Mouse (Mus musculus): ENCODE results near the gene 1700028J19Rik. TPM values are rescaled to one million over a fixed set of nuclear protein-coding genes. Genes with fewer than 3 reads are reported as not detected.

Gene 1700028J19Rik
- polyA plus RNA-seq (2012; ENCODE audit: low replicate concordance), result 0.10 TPM in 1 of 2 replicates, not detected in the other

DNA sequence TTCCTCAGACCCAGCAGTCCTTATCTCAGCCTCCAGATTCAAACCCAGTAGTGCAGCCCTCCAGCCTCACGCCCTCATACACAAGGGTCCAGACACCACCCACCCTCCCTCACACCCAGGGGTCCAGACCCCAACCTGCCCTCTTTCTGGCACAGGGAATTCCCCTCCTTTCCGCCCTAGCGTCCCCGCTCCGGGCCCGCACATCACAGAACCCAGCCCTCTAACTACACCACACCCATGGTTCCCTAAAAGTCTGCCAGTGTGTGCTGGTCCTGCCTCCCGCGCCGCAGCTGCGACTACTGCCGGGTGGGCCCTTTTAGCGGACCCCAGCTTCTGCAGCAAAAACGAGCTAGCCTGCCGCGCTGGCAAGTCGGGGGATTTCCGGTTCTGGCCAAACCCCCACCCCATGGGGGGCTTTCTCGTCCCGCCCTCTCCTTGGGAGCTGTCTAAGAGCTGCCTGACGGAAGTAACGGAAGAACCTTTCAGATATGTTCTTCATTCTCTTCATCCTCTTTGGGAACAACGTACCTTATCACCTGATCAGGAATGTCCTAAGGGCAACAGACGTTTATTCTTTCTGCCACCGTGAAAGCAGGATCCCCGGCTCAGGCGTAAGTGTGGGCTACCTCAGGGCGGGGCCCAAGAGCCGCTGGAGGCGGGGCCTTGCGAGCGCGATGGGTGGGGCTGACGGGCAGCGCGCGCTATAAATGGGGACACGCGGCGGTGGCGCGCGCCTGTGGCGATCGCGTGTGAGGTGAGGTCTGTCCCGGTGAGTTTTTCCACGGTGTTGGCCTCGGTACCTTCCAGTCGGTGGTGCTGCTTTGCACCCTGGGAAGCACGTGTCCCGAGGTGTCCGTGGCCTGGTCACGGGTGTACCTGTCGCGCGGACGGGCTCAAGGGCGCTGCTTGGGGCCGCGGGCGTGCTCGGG, at the start of gene 1700028J19Rik, which contains the start of gene 2410002F23Rik:
Gene 1700028J19Rik, minus strand, starts transcription at position 641 of the 929 bp plus-strand sequence.
Gene 2410002F23Rik, plus strand, starts transcription at position 668 of the 929 bp plus-strand sequence.

DNA sequence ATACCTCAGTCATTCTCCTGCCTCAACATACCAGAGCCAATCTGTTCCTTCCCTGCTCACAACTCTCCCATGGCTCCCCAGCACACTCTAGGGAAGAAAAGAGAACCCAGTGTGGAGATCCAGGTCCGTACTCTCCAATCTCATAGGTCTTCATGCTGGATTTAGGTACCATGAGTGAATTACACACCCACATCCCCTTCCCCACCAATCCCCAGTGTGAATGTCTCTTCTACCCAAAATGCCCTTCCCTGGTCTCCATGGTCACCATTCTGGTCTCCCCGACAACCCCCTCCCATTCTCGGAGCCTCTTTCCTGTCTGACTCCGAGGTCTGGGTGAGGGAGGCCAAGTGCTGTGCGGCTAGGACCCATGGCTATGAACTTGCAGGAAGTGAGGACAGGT, 14.7 kb upstream of the 1700028J19Rik start, which contains the start of gene Gm15517:
Gene Gm15517, plus strand, starts transcription at position 301 of the 400 bp plus-strand sequence.

DNA sequence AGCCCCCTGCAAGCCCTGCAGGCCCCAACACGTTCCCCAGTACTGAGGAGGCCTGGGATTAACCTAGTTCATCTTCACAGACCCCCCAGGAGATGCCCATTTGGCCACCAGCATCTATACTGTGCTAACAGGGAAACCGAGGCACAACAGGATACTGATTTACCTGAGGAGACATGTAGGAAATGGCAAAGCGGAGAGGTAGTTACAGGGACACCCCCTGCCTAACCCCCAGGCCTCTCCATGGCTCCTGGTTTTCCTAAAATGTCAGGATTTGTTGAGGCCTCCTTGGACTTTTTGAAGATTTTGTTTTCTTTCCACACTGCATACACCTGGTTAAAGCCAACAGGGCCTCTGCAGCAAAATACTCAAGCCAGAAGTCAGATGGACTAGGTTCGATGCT, 10.8 kb upstream of the 1700028J19Rik start, which contains the start of gene Acp4:
Gene Acp4, minus strand, starts transcription at position 101 of the 400 bp plus-strand sequence.

DNA sequence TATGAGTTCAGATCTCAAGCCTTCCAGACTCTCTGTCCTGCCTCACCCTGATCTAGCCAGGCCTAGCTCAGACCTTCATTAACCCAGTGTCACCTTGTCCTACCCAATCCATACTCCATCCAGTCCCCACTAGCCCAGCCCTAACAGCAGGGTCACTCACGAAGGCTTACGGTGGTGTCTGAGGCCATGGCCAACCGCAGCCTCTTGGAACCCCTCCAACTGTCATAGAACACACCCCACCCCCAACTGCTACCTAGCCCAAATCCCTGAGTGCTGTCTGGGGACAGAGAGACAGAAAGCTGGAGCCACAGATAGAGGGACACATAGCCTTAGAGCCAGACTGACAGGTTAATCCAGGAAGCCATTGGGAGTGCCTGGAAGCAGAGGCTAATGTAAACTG, 10.6 kb downstream of the 1700028J19Rik start, which contains the start of gene Gm36864:
Gene Gm36864, plus strand, starts transcription at position 269 of the 400 bp plus-strand sequence.

DNA sequence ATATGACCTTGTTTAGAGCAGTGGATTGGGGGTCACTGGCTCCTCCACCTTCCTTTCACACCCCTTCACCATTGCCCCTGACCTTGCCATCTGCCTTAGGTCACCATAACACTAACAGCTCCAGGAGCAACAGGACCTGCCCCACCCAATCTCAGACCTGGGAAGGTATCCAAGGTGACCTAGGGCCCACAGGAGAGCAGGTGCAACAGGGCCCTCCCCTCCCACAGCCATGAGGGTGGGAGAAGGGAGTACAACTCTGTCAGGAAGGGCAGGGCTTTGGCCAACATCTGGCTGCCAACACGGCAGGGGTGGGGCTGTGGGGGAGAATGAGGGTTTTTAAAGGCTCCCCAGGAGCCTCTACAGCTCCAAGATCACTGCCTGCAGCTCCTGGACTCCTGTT, 21.4 kb downstream of the 1700028J19Rik start, which contains the start of gene Klk1:
Gene Klk1, plus strand, starts transcription at position 285 of the 400 bp plus-strand sequence.

DNA sequence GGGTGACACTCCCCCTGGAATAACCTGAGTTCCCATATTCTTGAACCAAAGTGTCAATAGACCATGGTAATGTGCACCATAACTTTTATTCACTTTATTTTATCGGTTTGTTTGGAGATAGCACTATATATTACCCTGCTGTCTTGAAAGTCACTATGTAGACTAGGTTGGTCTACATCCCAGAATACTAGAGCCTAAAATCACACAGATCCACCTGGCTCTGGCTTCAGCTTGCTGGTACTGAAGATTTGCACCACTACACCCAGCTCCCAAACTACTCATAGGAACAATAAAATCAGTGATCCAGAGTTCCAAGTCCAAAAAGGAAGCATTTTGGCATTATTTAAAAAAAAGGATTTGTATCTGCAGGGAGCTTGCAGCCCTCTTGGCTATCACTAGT, 30.9 kb downstream of the 1700028J19Rik start, which contains the start of gene Klk1b5:
Gene Klk1b5, plus strand, starts transcription at position 301 of the 400 bp plus-strand sequence.

DNA sequence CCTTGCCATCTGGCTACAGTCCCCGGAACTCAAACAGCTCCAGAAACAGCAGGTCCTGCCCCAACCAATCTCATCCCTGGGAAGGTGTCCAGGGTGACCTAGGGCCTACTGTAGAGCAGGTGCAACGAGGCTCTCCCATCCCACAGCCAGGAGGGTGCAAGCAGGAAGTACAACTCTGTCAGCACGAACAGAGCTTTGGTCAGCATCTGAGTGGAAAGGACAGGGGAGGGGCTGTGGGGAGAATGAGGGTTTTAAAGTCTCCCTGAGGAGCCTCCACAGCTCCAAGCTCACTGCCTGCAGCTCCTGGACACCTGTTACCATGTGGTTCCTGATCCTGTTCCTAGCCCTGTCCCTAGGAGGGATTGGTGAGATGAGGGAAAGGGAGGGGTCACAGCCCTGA, 39.4 kb downstream of the 1700028J19Rik start, which contains the start of gene Klk1b4:
Gene Klk1b4, plus strand, starts transcription at position 301 of the 400 bp plus-strand sequence.

DNA sequence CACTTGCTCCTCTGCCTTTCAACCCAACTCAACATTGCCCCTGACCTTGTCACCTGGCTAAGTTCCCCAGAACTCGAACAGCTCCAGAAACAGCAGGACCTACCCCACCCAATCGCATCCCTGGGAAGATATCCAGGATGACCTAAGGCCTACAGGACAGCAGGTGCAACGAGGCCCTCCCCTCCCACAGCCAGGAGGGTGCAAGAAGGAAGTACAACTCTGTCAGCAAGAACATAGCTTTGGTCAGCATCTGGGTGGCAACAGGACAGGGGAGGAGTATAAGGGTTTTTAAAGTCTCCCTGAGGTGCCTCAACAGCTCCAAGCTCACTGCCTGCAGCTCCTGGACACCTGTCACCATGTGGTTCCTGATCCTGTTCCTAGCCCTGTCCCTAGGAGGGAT, 48.6 kb downstream of the 1700028J19Rik start, which contains the start of gene Klk1b3:
Gene Klk1b3, plus strand, starts transcription at position 301 of the 400 bp plus-strand sequence.

DNA sequence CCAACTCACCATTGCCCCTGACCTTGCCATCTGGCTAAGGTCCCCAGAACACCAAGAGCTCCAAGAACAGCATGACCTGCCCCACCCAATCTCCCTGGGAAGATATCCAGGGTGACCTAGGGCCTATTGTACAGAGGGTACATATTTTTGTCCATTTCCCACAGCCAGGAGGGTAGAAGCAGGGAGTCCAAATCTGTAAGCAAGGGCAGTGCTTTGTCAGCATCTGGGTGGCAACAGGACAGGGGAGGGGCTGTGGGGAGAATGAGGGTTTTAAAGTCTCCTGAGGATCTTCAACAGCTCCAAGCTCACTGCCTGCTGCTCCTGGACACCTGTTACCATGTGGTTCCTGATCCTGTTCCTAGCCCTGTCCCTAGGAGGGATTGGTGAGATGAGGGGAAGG, 58.6 kb downstream of the 1700028J19Rik start, which contains the start of gene Klk1b24:
Gene Klk1b24, plus strand, starts transcription at position 301 of the 400 bp plus-strand sequence.

Other genes starting within 250 kb of the 1700028J19Rik start
- gene Klk1b26, start 234.5 kb downstream of the 1700028J19Rik start, polyA plus RNA-seq (2012; ENCODE audit: low replicate concordance), result not detected in 2 replicates
- 3.6 and 5.5 TPM in 2 replicates for gene Klk1b27, start 194.4 kb downstream of the 1700028J19Rik start, polyA plus RNA-seq (2012; ENCODE audit: low replicate concordance)
- not detected in 2 replicates for gene Klk1b21, start 144.4 kb downstream of the 1700028J19Rik start, polyA plus RNA-seq (2012; ENCODE audit: low replicate concordance)
- gene Klk1b22, start 134.0 kb downstream of the 1700028J19Rik start, polyA plus RNA-seq (2012; ENCODE audit: low replicate concordance), result not detected in 2 replicates
- gene Klk1b16, start 109.9 kb downstream of the 1700028J19Rik start, polyA plus RNA-seq (2012; ENCODE audit: low replicate concordance), result not detected in 2 replicates
- gene Klk1b24, start 58.5 kb downstream of the 1700028J19Rik start, polyA plus RNA-seq (2012; ENCODE audit: low replicate concordance), result not detected in 2 replicates
- gene Klk1b3, start 48.5 kb downstream of the 1700028J19Rik start, polyA plus RNA-seq (2012; ENCODE audit: low replicate concordance), result not detected in 2 replicates
- gene Klk1b4, start 39.3 kb downstream of the 1700028J19Rik start, polyA plus RNA-seq (2012; ENCODE audit: low replicate concordance), result not detected in 2 replicates
- gene Klk1b5, start 30.8 kb downstream of the 1700028J19Rik start, polyA plus RNA-seq (2012; ENCODE audit: low replicate concordance), result not detected in 2 replicates
- gene Klk1, start 21.3 kb downstream of the 1700028J19Rik start, polyA plus RNA-seq (2012; ENCODE audit: low replicate concordance), result 16.7 and 28.0 TPM in 2 replicates
- gene Gm36864, start 10.5 kb downstream of the 1700028J19Rik start, polyA plus RNA-seq (2012; ENCODE audit: low replicate concordance), result not detected in 2 replicates
- gene 2410002F23Rik, start within 50 bp of the 1700028J19Rik start, polyA plus RNA-seq (2012; ENCODE audit: low replicate concordance), result 155 and 164 TPM in 2 replicates
- not detected in 2 replicates for gene Acp4, start 10.7 kb upstream of the 1700028J19Rik start, polyA plus RNA-seq (2012; ENCODE audit: low replicate concordance)
- gene Gm15517, start 14.8 kb upstream of the 1700028J19Rik start, polyA plus RNA-seq (2012; ENCODE audit: low replicate concordance), result not detected in 2 replicates
- 1.6 and 1.7 TPM in 2 replicates for gene Clec11a, start 60.2 kb upstream of the 1700028J19Rik start, polyA plus RNA-seq (2012; ENCODE audit: low replicate concordance)
- gene Shank1, start 63.6 kb upstream of the 1700028J19Rik start, polyA plus RNA-seq (2012; ENCODE audit: low replicate concordance), result 36.0 and 52.3 TPM in 2 replicates
- 0.90 and 1.6 TPM in 2 replicates for gene Syt3, start 137.4 kb upstream of the 1700028J19Rik start, polyA plus RNA-seq (2012; ENCODE audit: low replicate concordance)
- gene 1700008O03Rik, start 139.1 kb upstream of the 1700028J19Rik start, polyA plus RNA-seq (2012; ENCODE audit: low replicate concordance), result 0.36 and 0.40 TPM in 2 replicates
- not detected in 2 replicates for gene Lrrc4b, start 182.3 kb upstream of the 1700028J19Rik start, polyA plus RNA-seq (2012; ENCODE audit: low replicate concordance)
- gene Aspdh, start 218.7 kb upstream of the 1700028J19Rik start, polyA plus RNA-seq (2012; ENCODE audit: low replicate concordance), result not detected in 2 replicates
- gene Josd2, start 221.3 kb upstream of the 1700028J19Rik start, polyA plus RNA-seq (2012; ENCODE audit: low replicate concordance), result 245 and 532 TPM in 2 replicates
- 279 and 432 TPM in 2 replicates for gene Emc10, start 249.8 kb upstream of the 1700028J19Rik start, polyA plus RNA-seq (2012; ENCODE audit: low replicate concordance)
- 18.2 and 39.1 TPM in 2 replicates for gene Fam71e1, start 249.9 kb upstream of the 1700028J19Rik start, polyA plus RNA-seq (2012; ENCODE audit: low replicate concordance)

All from hematopoietic multipotent progenitor cell, adult 10-12 weeks (in vitro differentiated cells).